Mouse (Mus musculus): ENCODE data around the gene AC140267.1. TPM values are rescaled to one million over a fixed set of nuclear protein-coding genes. Genes with fewer than 3 reads are reported as not detected.
A peak's percentile ranks its signal among the peaks of the same experiment; 100 is the strongest.

The AC140267.1 gene
- total RNA-seq, 1 experiment from 2014 or later: 15.4 TPM

DNA sequence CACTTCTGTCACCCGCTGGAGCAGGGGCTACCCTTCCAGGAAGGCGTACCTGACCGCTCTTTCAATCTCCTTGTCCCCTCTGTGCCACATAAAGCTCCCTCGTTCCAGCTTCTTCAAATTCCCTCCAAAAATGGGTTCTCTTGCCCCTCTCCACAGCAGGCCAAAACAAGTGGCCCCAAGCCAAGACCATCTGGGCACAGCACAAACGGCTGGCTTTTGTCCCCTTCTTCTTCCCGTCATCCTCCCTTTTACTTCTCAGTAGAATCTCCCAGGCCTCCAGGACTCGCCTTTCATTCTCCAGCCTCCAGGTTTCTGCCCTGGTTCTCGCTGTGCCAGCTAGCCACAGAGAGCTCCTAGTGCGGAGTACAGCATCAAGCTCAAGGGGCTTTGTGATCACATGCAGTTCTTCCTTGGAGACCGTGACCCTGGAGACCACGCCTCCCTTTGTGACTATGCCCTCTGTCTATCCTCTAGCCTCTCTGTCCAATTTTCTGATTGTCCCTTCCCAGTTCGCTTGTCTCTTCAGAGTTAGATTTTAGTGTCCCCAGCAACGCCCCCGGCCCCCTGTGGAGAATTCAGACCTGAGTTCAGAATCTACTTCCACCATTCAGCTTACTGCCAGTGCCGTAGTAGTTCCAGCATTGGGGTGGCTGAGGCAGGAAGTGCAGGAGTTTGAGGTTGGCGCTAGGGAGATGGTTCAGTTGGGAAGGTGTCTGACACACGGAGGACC, 7.4 kb upstream of the AC140267.1 start:
- DNase-seq: no peak

GRCm38 (mm10) chr15:80232331-80232730, 3.3 kb upstream of the AC140267.1 start:
- no peak for DNase-seq

DNA sequence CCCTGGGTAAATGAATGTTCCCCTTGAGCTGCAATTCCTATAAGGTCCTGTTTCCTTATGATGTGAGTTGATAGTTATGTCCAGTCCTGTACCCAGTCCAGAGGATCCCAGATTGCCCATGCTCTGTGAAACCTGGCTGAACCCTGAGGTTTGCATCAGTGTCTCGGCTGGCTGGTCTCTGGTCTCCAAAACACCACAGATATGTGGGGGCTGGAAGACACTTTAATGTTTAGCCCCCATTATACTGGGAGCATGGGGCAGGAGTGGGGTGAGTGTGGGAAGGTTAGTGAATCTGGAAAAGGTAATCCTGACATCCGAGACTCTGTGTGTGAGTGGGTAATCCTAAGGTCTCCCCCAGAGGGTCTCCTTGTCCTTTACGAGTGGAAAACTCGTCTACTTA, 2.6 kb upstream of the AC140267.1 start:
- DNase-seq: no peak

DNA sequence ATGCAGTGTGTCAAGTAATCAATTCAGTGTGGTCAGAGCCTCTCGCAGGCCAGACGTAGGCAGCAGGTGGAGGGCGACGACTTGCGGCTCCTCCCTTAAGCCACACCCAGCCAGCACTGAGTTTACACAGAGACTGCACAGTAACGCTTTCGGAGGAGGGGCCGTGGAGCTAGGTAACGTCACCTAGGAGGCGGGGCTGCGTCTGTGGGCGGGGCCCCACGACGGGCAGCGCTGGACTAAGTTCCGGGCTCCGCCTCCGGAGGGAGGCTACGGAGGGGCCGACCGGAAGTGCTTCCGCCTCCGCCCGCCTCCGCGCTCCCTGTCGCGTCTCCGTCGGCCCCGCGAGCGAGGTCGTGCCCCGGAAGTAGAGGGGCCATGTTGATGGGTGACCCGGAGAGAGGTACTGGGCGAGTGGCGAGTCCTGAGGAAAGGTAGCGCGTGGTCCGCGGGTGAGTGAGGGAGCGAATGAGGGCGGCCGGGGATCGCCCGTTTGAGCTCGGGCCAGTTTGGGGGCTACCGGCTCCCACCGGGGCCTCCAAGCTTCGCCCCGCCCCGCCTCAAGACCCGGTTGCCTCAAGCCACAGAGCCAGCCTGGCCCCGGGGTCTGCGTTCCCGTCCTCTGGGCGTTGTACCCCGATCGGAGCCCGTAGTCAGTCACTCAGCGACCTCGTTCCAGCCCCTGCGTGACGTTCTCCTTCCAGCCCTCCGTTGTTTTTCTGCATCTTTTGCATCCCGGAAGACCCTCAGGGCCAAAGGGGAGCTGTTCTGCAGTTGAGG, 1.7 kb upstream of the AC140267.1 start, which contains the start of gene Mief1:
Mief1 (plus strand) TSS at position 286 of the 777 bp plus-strand sequence.
- DNase-seq: peak; percentile 99

- DNase-seq: no peak
These were observed 12.5 kb downstream of the AC140267.1 start for GRCm38 (mm10) chr15:80248135-80248534.

- DNase-seq: no peak
These were observed 13.0 kb downstream of the AC140267.1 start for GRCm38 (mm10) chr15:80248596-80248995.

GRCm38 (mm10) chr15:80249672-80250071, 14.0 kb downstream of the AC140267.1 start:
- no peak for DNase-seq

DNA sequence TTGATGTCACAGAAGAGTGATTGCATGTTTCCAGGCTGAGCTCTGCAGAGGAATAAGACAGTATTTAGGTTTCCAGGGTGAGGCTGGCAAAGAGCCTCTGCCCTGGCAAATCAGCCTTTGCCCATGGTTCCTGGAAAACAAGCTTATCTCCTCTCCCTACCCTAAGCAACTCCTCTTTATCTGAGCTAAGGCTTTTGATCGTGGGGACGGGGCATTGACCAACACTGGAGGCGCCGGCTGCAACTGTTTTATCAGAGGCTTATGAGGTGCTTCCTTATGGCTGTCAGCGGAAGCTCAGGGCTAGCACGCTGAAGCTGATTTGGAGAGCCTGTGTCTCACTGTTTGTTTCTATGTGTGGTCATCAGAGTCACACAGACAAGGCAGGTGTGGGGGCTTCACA, 15.0 kb downstream of the AC140267.1 start:
- no peak for DNase-seq

- no peak for DNase-seq
These were observed 17.9 kb downstream of the AC140267.1 start for GRCm38 (mm10) chr15:80253530-80253929.

GRCm38 (mm10) chr15:80254207-80254606, 18.6 kb downstream of the AC140267.1 start:
- DNase-seq: peak; percentile 87

DNA sequence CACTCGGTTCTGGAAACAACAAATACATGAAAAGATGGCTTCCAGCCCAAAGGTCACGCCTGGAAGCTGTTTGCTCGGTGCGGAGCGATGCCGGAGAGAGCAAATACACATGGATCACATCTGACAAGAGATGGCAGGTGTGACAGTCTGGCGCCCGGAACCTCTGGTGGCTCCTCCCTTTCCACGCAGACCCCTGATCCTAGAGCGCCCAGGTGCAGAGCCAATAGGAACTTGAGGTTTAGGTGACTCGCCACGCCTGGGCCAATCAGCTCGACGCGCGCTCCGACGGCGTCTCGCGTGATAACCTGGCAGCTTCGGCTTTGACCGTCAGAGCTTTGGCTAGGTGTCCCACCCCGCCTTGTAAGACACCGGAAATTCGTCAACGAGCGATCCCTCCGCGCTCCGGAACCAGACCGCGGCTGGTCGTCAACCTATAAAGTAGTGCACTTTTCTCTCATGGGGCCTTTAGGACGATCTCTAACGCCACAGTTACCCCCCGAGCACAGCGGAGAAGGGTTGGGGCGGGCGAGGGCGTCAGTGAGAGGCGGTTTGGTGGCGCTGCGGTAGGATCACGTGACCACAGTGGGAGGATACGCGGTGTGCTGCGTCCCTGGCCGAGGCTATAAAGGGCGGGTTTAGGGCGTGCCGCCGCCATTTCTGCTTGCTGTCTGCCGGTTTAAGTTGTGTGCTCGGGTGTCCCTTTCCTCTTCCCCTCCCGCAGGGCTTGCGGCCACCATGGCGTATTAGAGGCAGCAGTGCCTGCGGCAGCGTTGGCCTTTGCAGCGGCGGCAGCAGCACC, 19.4 kb downstream of the AC140267.1 start, which contains the start of gene Atf4:
Atf4 (plus strand) TSS at position 338 of the 799 bp plus-strand sequence.
- peak; percentile 99 for DNase-seq

GRCm38 (mm10) chr15:80255646-80256121, 20.0 kb downstream of the AC140267.1 start:
- peak; percentile 97 for DNase-seq

DNA sequence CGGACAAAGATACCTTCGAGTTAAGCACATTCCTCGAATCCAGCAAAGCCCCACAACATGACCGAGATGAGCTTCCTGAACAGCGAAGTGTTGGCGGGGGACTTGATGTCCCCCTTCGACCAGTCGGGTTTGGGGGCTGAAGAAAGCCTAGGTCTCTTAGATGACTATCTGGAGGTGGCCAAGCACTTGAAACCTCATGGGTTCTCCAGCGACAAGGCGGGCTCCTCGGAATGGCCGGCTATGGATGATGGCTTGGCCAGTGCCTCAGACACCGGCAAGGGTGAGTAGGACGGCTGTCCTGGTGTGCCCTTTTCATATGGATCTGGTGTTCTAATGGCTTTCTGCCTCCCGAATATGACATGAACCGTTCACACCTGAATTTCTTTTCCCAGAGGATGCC, 20.6 kb downstream of the AC140267.1 start:
- DNase-seq: peak; percentile 38

DNA sequence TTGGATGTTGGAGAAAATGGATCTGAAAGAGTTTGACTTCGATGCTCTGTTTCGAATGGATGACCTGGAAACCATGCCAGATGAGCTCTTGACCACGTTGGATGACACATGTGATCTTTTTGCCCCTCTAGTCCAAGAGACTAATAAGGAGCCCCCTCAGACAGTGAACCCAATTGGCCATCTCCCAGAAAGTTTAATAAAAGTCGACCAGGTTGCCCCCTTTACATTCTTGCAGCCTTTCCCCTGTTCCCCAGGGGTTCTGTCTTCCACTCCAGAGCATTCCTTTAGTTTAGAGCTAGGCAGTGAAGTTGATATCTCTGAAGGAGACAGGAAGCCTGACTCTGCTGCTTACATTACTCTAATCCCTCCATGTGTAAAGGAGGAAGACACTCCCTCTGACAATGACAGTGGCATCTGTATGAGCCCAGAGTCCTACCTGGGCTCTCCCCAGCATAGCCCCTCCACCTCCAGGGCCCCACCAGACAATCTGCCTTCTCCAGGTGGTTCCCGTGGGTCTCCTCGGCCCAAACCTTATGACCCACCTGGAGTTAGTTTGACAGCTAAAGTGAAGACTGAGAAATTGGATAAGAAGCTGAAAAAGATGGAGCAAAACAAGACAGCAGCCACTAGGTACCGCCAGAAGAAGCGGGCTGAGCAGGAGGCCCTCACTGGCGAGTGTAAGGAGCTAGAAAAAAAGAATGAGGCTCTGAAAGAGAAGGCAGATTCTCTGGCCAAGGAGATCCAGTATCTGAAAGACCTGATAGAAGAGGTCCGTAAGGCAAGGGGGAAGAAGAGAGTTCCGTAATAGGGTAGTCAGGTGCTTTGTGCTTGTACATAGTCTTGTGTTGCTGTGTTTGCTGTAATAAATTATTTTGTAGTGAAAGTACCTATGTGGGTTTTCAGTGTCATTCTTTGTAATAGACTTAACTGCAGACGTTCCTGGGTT, 21.3 kb downstream of the AC140267.1 start:
- DNase-seq: peak; percentile 13

GRCm38 (mm10) chr15:80257602-80258239, 22.1 kb downstream of the AC140267.1 start:
- peak; percentile 33 for DNase-seq

DNA sequence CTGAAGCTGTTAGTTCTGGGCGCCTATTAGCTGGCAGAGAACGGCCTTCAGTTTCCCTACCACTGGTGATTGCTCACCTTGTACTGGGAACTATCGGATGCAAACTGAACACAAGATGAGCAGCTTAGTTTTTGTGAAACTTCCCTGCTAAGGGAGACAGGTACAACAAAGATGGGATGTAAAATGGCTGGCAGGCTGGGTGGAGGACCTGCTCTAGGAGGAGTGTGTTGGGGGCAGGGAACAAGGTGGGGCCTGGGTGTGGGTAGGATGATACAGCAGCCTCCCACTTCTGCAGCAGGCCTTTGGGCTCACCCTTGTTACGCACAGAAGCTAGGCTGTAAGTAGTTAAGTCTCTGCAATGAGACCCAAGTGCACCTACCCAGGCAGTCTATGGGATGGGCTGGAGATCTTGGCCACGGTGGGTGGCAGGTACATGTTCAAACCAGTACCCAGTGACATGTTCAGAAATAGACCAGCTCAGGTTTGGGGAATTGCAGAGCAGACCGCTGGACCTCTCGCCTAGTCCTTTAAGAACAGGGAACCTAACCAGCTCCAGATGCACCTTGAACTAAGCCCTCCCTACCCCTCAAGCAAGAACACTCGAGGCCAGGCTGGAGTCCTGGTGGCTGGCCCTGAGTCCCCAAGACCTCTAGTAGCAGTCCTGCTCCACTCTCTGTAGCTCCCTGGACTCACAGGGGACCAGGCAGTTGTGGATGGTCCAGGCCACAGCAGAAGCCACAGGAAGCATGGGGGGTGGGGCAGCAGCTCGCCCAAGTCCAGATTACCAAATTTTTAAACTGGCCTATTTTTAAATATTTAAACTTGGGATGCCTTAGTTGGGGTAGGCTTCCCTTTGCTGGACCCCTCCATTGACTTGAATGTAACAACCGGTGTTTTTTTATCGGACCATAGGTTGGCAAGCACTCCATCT, 22.9 kb downstream of the AC140267.1 start:
- peak; percentile 50 for DNase-seq

- peak; percentile 10 for DNase-seq
These were observed 23.9 kb downstream of the AC140267.1 start for GRCm38 (mm10) chr15:80259406-80260045.

- DNase-seq: peak; percentile 90
These were observed 25.0 kb downstream of the AC140267.1 start for GRCm38 (mm10) chr15:80260677-80261076.

- no peak for DNase-seq
These were observed 25.5 kb downstream of the AC140267.1 start for GRCm38 (mm10) chr15:80261100-80261499.
